Mouse (Mus musculus) MEL (cell line): ENCODE results near the gene Plekhh3. TPM values are rescaled to one million over a fixed set of nuclear protein-coding genes. Genes with fewer than 3 reads are reported as not detected.

Experiments
- DNase-seq: peaks from one replicate; pipeline ENCODE4 v3.0.0; 2011; ENCODE audit warnings: low read depth, low spot score
- H3K27ac ChIP-seq: 2 replicates; pipeline ENCODE4 v1.5.1; 2012; ENCODE audit warnings: low read depth, mild to moderate bottlenecking, control low read depth, low read length, moderate library complexity; ENCODE audit not compliant: control insufficient read depth
- H3K27me3 ChIP-seq, 2 experiments: fragments of 150-350 bp in 1 of 2; sonication (generic) in 1 of 2; 2 replicates each; pipeline ENCODE4 v1.6.1; 2012; ENCODE audit warnings: low read length in 2 of 2, mild to moderate bottlenecking in 2 of 2, improper control_type of control experiment in 1 of 2, moderate library complexity in 1 of 2; ENCODE audit not compliant: insufficient read depth in 2 of 2, control insufficient read depth in 1 of 2
- H3K36me3 ChIP-seq, 2 experiments: 2 replicates each; pipeline ENCODE4 v1.6.1; 2012 to 2014; ENCODE audit warnings: low read length in 2 of 2, improper control_type of control experiment in 1 of 2, inconsistent platforms in 1 of 2, mild to moderate bottlenecking in 1 of 2; ENCODE audit not compliant: insufficient read depth in 2 of 2, control insufficient read depth in 1 of 2
- H3K4me1 ChIP-seq, 2 experiments: fragments of 150-350 bp in 1 of 2; sonication (generic) in 1 of 2; 2 replicates each; pipeline ENCODE4 v1.6.1; 2012; ENCODE audit warnings: low read length in 2 of 2, improper control_type of control experiment in 1 of 2, mild to moderate bottlenecking in 1 of 2; ENCODE audit not compliant: insufficient read depth in 2 of 2, control insufficient read depth in 1 of 2
- H3K4me3 ChIP-seq, 2 experiments: fragments of 150-350 bp in 1 of 2; sonication (generic) in 1 of 2; 2 replicates each; pipeline ENCODE4 v1.5.1; 2012; ENCODE audit warnings: low read depth in 2 of 2, low read length in 2 of 2, mild to moderate bottlenecking in 2 of 2, moderate library complexity in 2 of 2, control low read depth in 1 of 2, improper control_type of control experiment in 1 of 2; ENCODE audit not compliant: control insufficient read depth in 1 of 2, insufficient read depth in 1 of 2
- H3K79me2 ChIP-seq: 2 replicates; pipeline ENCODE4 v1.6.1; 2012; ENCODE audit warnings: mild to moderate bottlenecking, low read length, moderate library complexity; ENCODE audit not compliant: control insufficient read depth, poor library complexity, insufficient read depth
- H3K9ac ChIP-seq: 2 replicates; pipeline ENCODE4 v1.6.1; 2012; ENCODE audit warnings: low read depth, mild to moderate bottlenecking, control low read depth, low read length, moderate library complexity; ENCODE audit not compliant: control insufficient read depth, poor library complexity, severe bottlenecking
- H3K9me3 ChIP-seq: fragments of 150-350 bp; sonication (generic); replicated peaks from 2 replicates; pipeline ENCODE4 v1.6.1; 2012; ENCODE audit warnings: mild to moderate bottlenecking, low read length, improper control_type of control experiment, moderate library complexity; ENCODE audit not compliant: insufficient read depth
- CHD2 ChIP-seq: IDR thresholded peaks from 2 replicates; pipeline ENCODE4 v1.6.1; 2011; ENCODE audit warnings: low read length, improper control_type of control experiment
- CTCF ChIP-seq, 3 experiments: IDR thresholded peaks in 2 of 3; conservative IDR thresholded peaks in 1 of 3; 2 replicates each; pipeline ENCODE4 v1.5.1; 2011 to 2012; ENCODE audit warnings: low read length in 3 of 3, low read depth in 2 of 3, mild to moderate bottlenecking in 2 of 3, improper control_type of control experiment in 1 of 3, inconsistent platforms in 1 of 3, mixed read lengths in 1 of 3, moderate library complexity in 1 of 3; ENCODE audit not compliant: control insufficient read depth in 1 of 3, insufficient read depth in 1 of 3, poor library complexity in 1 of 3, severe bottlenecking in 1 of 3
- ELF1 ChIP-seq: IDR thresholded peaks from 2 replicates; pipeline ENCODE4 v1.6.1; 2014; ENCODE audit warnings: low read depth, mild to moderate bottlenecking, inconsistent platforms, low read length, improper control_type of control experiment, moderate library complexity
- EP300 ChIP-seq, 2 experiments: IDR thresholded peaks; 2 replicates each; pipeline ENCODE4 v1.6.1; 2011; ENCODE audit warnings: improper control_type of control experiment in 2 of 2, low read length in 2 of 2, low read depth in 1 of 2, mild to moderate bottlenecking in 1 of 2
- ETS1 ChIP-seq: IDR thresholded peaks from 2 replicates; pipeline ENCODE4 v1.6.1; 2012; ENCODE audit warnings: low read depth, mild to moderate bottlenecking, inconsistent platforms, low read length, improper control_type of control experiment, moderate library complexity
- GABPA ChIP-seq: IDR thresholded peaks from 2 replicates; pipeline ENCODE4 v1.6.1; 2012; ENCODE audit warnings: low read depth, mild to moderate bottlenecking, inconsistent platforms, low read length, improper control_type of control experiment, moderate library complexity
- GATA1 ChIP-seq: IDR thresholded peaks from 2 replicates; pipeline ENCODE4 v1.6.1; 2011; ENCODE audit warnings: low read depth, low read length, improper control_type of control experiment
- HCFC1 ChIP-seq: IDR thresholded peaks from 2 replicates; pipeline ENCODE4 v1.6.1; 2012; ENCODE audit warnings: low read depth, mild to moderate bottlenecking, inconsistent platforms, low read length, improper control_type of control experiment, moderate library complexity
- MAFK ChIP-seq: IDR thresholded peaks from 2 replicates; pipeline ENCODE4 v1.6.1; 2011; ENCODE audit warnings: low read depth, mild to moderate bottlenecking, low read length, improper control_type of control experiment, borderline replicate concordance
- MAZ ChIP-seq: IDR thresholded peaks from 2 replicates; pipeline ENCODE4 v1.6.1; 2012; ENCODE audit warnings: low read depth, mild to moderate bottlenecking, inconsistent platforms, low read length, improper control_type of control experiment
- MYB ChIP-seq: IDR thresholded peaks from 2 replicates; pipeline ENCODE4 v1.6.1; 2011; ENCODE audit warnings: mild to moderate bottlenecking, low read depth, low read length, improper control_type of control experiment
- MYC ChIP-seq: IDR thresholded peaks from 2 replicates; pipeline ENCODE4 v1.6.1; 2011; ENCODE audit warnings: low read depth, mild to moderate bottlenecking, low read length, improper control_type of control experiment, moderate library complexity
- NELFE ChIP-seq: IDR thresholded peaks from 2 replicates; pipeline ENCODE4 v1.6.1; 2011; ENCODE audit warnings: low read depth, low read length, improper control_type of control experiment
- POLR2AphosphoS5 ChIP-seq: IDR thresholded peaks from 2 replicates; pipeline ENCODE4 v1.6.1; 2012; ENCODE audit warnings: low read depth, borderline replicate concordance, mild to moderate bottlenecking, inconsistent platforms, low read length, moderate library complexity, mixed read lengths
- RAD21 ChIP-seq: IDR thresholded peaks from 2 replicates; pipeline ENCODE4 v1.6.1; 2011; ENCODE audit warnings: mild to moderate bottlenecking, low read depth, low read length, improper control_type of control experiment
- SIN3A ChIP-seq: IDR thresholded peaks from 2 replicates; pipeline ENCODE4 v1.6.1; 2012; ENCODE audit warnings: low read length, improper control_type of control experiment, inconsistent platforms
- TBP ChIP-seq: IDR thresholded peaks from 2 replicates; pipeline ENCODE4 v1.8.0; 2011; ENCODE audit warnings: low read depth, low read length, improper control_type of control experiment
- UBTF ChIP-seq: IDR thresholded peaks from 2 replicates; pipeline ENCODE4 v1.6.1; 2012; ENCODE audit warnings: low read depth, mild to moderate bottlenecking, inconsistent platforms, low read length, improper control_type of control experiment, moderate library complexity, borderline replicate concordance; ENCODE audit not compliant: insufficient read depth
- USF2 ChIP-seq, 2 experiments: IDR thresholded peaks; 2 replicates each; pipeline ENCODE4 v1.6.1; 2011 to 2012; ENCODE audit warnings: improper control_type of control experiment in 2 of 2, low read length in 2 of 2, borderline replicate concordance in 1 of 2, inconsistent platforms in 1 of 2, low read depth in 1 of 2, mild to moderate bottlenecking in 1 of 2; ENCODE audit not compliant: insufficient read depth in 1 of 2
- ZMIZ1 ChIP-seq: IDR thresholded peaks from 2 replicates; pipeline ENCODE4 v1.6.1; 2012; ENCODE audit warnings: low read depth, mild to moderate bottlenecking, inconsistent platforms, low read length, improper control_type of control experiment, moderate library complexity
- ZNF384 ChIP-seq: IDR thresholded peaks from 2 replicates; pipeline ENCODE4 v1.6.1; 2012; ENCODE audit warnings: low read depth, mild to moderate bottlenecking, inconsistent platforms, low read length, improper control_type of control experiment
- polyA plus RNA-seq, 2 experiments: library from polyadenylated mRNA; stranded (reverse) in 1 of 2; unstranded in 1 of 2; fragments of >175 nt in 1 of 2; fragments of >200 nt in 1 of 2; gene quantifications; 2 replicates each; pipeline versions ENCODE4 v1.2.1 to v1.2.4; 2012; ENCODE audit warnings: low replicate concordance in 2 of 2, low read depth in 1 of 2; ENCODE audit not compliant: insufficient read length in 2 of 2, insufficient read depth in 1 of 2, missing spikeins in 1 of 2
- total RNA-seq: library from RNA; depleted of rRNA; stranded (reverse); fragments of 300-350 nt; gene quantifications from 2 replicates; pipeline ENCODE4 v1.2.3, GENCODE M21; 2012

Plekhh3 gene
- total and polyA plus RNA-seq, 3 experiments: 0.81 to 1.5 TPM; not detected in 1

DNA sequence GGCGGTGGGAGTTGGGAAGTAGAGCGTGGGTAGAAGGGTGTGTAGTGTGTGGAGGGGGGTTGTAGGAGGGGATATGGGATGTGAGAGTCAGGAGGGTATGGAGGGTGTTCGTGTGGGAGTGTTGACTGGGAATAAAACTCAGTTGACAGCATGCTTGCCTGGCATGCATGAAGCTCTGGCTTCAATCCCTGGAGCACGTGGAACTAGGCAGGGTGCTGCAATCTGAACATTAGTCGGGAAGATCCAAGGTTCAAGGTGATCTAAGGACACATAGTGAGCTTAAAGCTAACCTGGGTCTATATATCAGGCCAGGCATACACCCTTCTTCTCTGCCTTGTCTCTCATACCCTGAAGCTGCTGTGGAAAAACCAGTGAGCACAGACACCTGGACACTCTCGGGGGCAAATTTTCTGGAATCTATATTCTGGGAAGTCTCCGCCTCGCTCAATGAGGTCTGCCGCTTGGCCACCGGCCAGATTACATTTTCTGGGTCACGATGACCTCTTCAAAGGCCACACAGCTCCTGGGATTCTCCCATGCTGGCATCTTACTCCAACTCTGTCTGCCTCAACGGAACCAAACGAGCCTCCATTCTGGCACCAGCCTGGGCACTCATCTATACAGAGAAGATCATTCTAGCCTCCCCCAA lies 36.8 kb downstream of the Plekhh3 start:
- H3K4me3 ChIP-seq: no peak overlapping the region
- no peaks in the 10 kb centered on the region for H3K27me3 ChIP-seq
- H3K9me3 ChIP-seq: no peaks in the 10 kb centered on the region
- H3K36me3 ChIP-seq: peaks cover 0 to 7% of the 10 kb centered on the region in 2 experiments; a peak in 1 of 4 replicates
- no peak overlapping the region for H3K9ac ChIP-seq
- DNase-seq: no peak
- H3K27ac ChIP-seq: no peak overlapping the region
- TF ChIP-seq MYC: no peak
- no peak for TF ChIP-seq MAZ
- TF ChIP-seq ZMIZ1: no peak
- TF ChIP-seq CTCF (IDR thresholded peaks at IDR 0.05 in 2 of 3, conservative IDR thresholded peaks at IDR 0.05 in 1 of 3; ENCODE audit: control insufficient read depth in 1 of 3, insufficient read depth in 1 of 3, low read depth in 2 of 3, low read length in 3 of 3, poor library complexity in 1 of 3, severe bottlenecking in 1 of 3): no peak
- TF ChIP-seq POLR2AphosphoS5: no peak
- TF ChIP-seq UBTF: no peak
- no peak for TF ChIP-seq USF2 (IDR thresholded peaks at IDR 0.05; ENCODE audit: borderline replicate concordance in 1 of 2, insufficient read depth in 1 of 2, low read depth in 1 of 2, low read length in 2 of 2)
- TF ChIP-seq CHD2: no peak
- no peak for TF ChIP-seq ELF1
- no peak for TF ChIP-seq RAD21
- TF ChIP-seq TBP: no peak
- no peak for TF ChIP-seq NELFE
- TF ChIP-seq, all 39 proteins: peak for 0
- peaks cover 3 to 21% of the 10 kb centered on the region in 2 experiments; a peak in 3 of 4 replicates for H3K4me1 ChIP-seq
- no peaks in the 10 kb centered on the region for H3K79me2 ChIP-seq

DNA sequence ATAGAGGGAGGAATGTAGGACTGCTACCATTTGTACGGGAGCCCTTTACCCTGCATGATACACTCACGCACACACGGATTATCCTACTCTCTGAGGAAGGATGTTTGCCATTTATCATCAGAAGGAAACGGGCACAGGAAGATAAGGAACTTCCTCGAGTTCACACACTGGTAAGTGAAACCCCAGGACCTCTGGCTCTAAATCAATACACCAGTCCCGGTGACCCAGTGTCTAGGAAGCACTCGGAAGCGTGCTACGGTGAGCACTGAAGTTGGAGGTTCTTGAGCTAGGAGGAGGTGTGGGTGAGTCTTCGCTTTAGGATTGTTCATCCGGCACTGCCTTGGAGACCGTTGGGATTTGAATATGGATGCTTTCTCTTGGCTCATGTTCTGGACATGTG lies 38.1 kb downstream of the Plekhh3 start:
- H3K4me3 ChIP-seq: no peak overlapping the region
- no peak overlapping the region for H3K27ac ChIP-seq
- TF ChIP-seq MAFK (no peak), GABPA (no peak), SIN3A (no peak), HCFC1 (no peak), GATA1 (0 out of 2 replicates have a peak, but pooled peaks have one; percentile 40), ZNF384 (no peak), ZMIZ1 (no peak), EP300 (IDR thresholded peaks at IDR 0.05; ENCODE audit: low read depth in 1 of 2, low read length in 2 of 2) (0 out of 4 replicates have a peak, but pooled peaks of 1 of the 2 experiments have one; percentile 17), MYB (no peak), ETS1 (no peak), POLR2AphosphoS5 (no peak), CTCF (IDR thresholded peaks at IDR 0.05 in 2 of 3, conservative IDR thresholded peaks at IDR 0.05 in 1 of 3; ENCODE audit: control insufficient read depth in 1 of 3, insufficient read depth in 1 of 3, low read depth in 2 of 3, low read length in 3 of 3, poor library complexity in 1 of 3, severe bottlenecking in 1 of 3) (no peak)
- peaks cover 0 to 7% of the 10 kb centered on the region in 2 experiments; a peak in 1 of 4 replicates for H3K36me3 ChIP-seq
- no peaks in the 10 kb centered on the region for H3K27me3 ChIP-seq
- no peak for DNase-seq
- no peaks in the 10 kb centered on the region for H3K79me2 ChIP-seq
- peaks cover 3 to 13% of the 10 kb centered on the region in 2 experiments; a peak in 3 of 4 replicates for H3K4me1 ChIP-seq
- no peak overlapping the region for H3K9ac ChIP-seq
- H3K9me3 ChIP-seq: no peaks in the 10 kb centered on the region
